Mouse (Mus musculus): Measurements from ENCODE around the gene Zfp110. TPM values are rescaled to one million over a fixed set of nuclear protein-coding genes. Genes with fewer than 3 reads are reported as not detected.
"Not testable (repeated sequence)": the region's sequence is repeated elsewhere in the genome, so short reads cannot be mapped to it uniquely, and the experiment has no call there.

The Zfp110 gene
- total and polyA plus RNA-seq, 2 experiments, result 9.7 to 25.0 TPM

GRCm38 (mm10) chr7:12835779-12836178, 1.2 kb downstream of the Zfp110 start:
- Histone ChIP-seq H3K27ac (replicated peaks; ENCODE audit: insufficient read depth, low read depth, low read length) (peak overlapping the region; percentile 94), H3K4me3 (ENCODE audit: insufficient read depth, low read depth, low read length) (peak overlapping the region; percentile 73), H3K9ac (ENCODE audit: low read depth, low read length) (peak overlapping the region; percentile 88; the same call in 1 of the 2 replicates), H3K4me1 (ENCODE audit: control insufficient read depth, insufficient read depth, low read length) (peaks cover 2% of the 10 kb centered on the region; the same call in 1 of the 2 replicates), H3K27me3 (ENCODE audit: control insufficient read depth, insufficient read depth, low read length) (no peaks in the 10 kb centered on the region), H3K79me2 (ENCODE audit: control insufficient read depth, insufficient read depth, low read length) (peaks cover 4% of the 10 kb centered on the region; the same call in 1 of the 2 replicates), H3K36me3 (ENCODE audit: control insufficient read depth, insufficient read depth, low read length) (peaks cover 42% of the 10 kb centered on the region)
- WGBS, result 80% methylated on average over 4 of the region's 4 CpGs
- TF ChIP-seq CTCF (IDR thresholded peaks at IDR 0.05; ENCODE audit: low read depth, low read length) (no peak), POLR2A (IDR thresholded peaks at IDR 0.05; ENCODE audit: extremely low read depth, insufficient read depth, low read length) (no peak)
- no peak for DNase-seq (ENCODE audit: extremely low read depth, low read depth, low spot score)

GRCm38 (mm10) chr7:12874301-12874700, 39.7 kb downstream of the Zfp110 start:
- Histone ChIP-seq H3K4me3 (ENCODE audit: insufficient read depth, low read depth, low read length) (no peak overlapping the region), H3K9ac (ENCODE audit: low read depth, low read length) (no peak overlapping the region), H3K36me3 (ENCODE audit: control insufficient read depth, insufficient read depth, low read length) (no peaks in the 10 kb centered on the region), H3K27ac (replicated peaks; ENCODE audit: insufficient read depth, low read depth, low read length) (no peak overlapping the region), H3K79me2 (ENCODE audit: control insufficient read depth, insufficient read depth, low read length) (no peaks in the 10 kb centered on the region), H3K4me1 (ENCODE audit: control insufficient read depth, insufficient read depth, low read length) (no peaks in the 10 kb centered on the region), H3K27me3 (ENCODE audit: control insufficient read depth, insufficient read depth, low read length) (no peaks in the 10 kb centered on the region)
- 9% methylated on average over 3 of the region's 3 CpGs for whole genome bisulfite sequencing
- TF ChIP-seq CTCF (IDR thresholded peaks at IDR 0.05; ENCODE audit: low read depth, low read length), result no peak
- TF ChIP-seq POLR2A (IDR thresholded peaks at IDR 0.05; ENCODE audit: extremely low read depth, insufficient read depth, low read length), result no peak
- peak; percentile 58 for DNase-seq (ENCODE audit: extremely low read depth, low read depth, low spot score)

GRCm38 (mm10) chr7:12880036-12880435, 45.5 kb downstream of the Zfp110 start:
- Histone ChIP-seq H3K9ac (ENCODE audit: low read depth, low read length) (no peak overlapping the region), H3K27ac (replicated peaks; ENCODE audit: insufficient read depth, low read depth, low read length) (no peak overlapping the region), H3K79me2 (ENCODE audit: control insufficient read depth, insufficient read depth, low read length) (no peaks in the 10 kb centered on the region), H3K4me3 (ENCODE audit: insufficient read depth, low read depth, low read length) (no peak overlapping the region), H3K36me3 (ENCODE audit: control insufficient read depth, insufficient read depth, low read length) (peaks cover under 1% of the 10 kb centered on the region; the same call in 1 of the 2 replicates), H3K27me3 (ENCODE audit: control insufficient read depth, insufficient read depth, low read length) (no peaks in the 10 kb centered on the region), H3K4me1 (ENCODE audit: control insufficient read depth, insufficient read depth, low read length) (peaks cover 4% of the 10 kb centered on the region)
- DNase-seq (ENCODE audit: extremely low read depth, low read depth, low spot score), result no peak
- TF ChIP-seq CTCF (IDR thresholded peaks at IDR 0.05; ENCODE audit: low read depth, low read length), result no peak
- no peak for TF ChIP-seq POLR2A (IDR thresholded peaks at IDR 0.05; ENCODE audit: extremely low read depth, insufficient read depth, low read length)

- WGBS, result 41% methylated on average over 8 of the region's 8 CpGs
- not testable (repeated sequence) for H3K27ac ChIP-seq (replicated peaks; ENCODE audit: insufficient read depth, low read depth, low read length); DNase-seq (ENCODE audit: extremely low read depth, low read depth, low spot score); H3K36me3 ChIP-seq (ENCODE audit: control insufficient read depth, insufficient read depth, low read length); H3K79me2 ChIP-seq (ENCODE audit: control insufficient read depth, insufficient read depth, low read length); H3K4me1 ChIP-seq (ENCODE audit: control insufficient read depth, insufficient read depth, low read length); H3K9ac ChIP-seq (ENCODE audit: low read depth, low read length); H3K27me3 ChIP-seq (ENCODE audit: control insufficient read depth, insufficient read depth, low read length)
- peak overlapping the region; percentile 35; the same call in 1 of the 2 replicates for H3K4me3 ChIP-seq (ENCODE audit: insufficient read depth, low read depth, low read length)
These were observed 45.9 kb downstream of the Zfp110 start for GRCm38 (mm10) chr7:12880497-12880896.

GRCm38 (mm10) chr7:12880911-12881660, 46.5 kb downstream of the Zfp110 start, which contains the start of gene Zfp128:
TSS of gene Zfp128 (plus strand) at chr7:12881177.
- TF ChIP-seq CTCF (IDR thresholded peaks at IDR 0.05; ENCODE audit: low read depth, low read length) (peak; percentile 7; the same call in 1 of the 2 replicates), POLR2A (IDR thresholded peaks at IDR 0.05; ENCODE audit: extremely low read depth, insufficient read depth, low read length) (no peak)
- WGBS, result under 1% methylated on average over 35 of the region's 35 CpGs
- Histone ChIP-seq H3K4me1 (ENCODE audit: control insufficient read depth, insufficient read depth, low read length) (peaks cover 4% of the 10 kb centered on the region), H3K79me2 (ENCODE audit: control insufficient read depth, insufficient read depth, low read length) (no peaks in the 10 kb centered on the region), H3K27ac (replicated peaks; ENCODE audit: insufficient read depth, low read depth, low read length) (peak within 1 kb of the TSS; percentile 22), H3K4me3 (ENCODE audit: insufficient read depth, low read depth, low read length) (peak within 1 kb of the TSS; percentile 67), H3K9ac (ENCODE audit: low read depth, low read length) (peak within 1 kb of the TSS; percentile 72), H3K36me3 (ENCODE audit: control insufficient read depth, insufficient read depth, low read length) (peaks cover 8% of the 10 kb centered on the region; the same call in 1 of the 2 replicates), H3K27me3 (ENCODE audit: control insufficient read depth, insufficient read depth, low read length) (no peaks in the 10 kb centered on the region)
- peak; percentile 96 for DNase-seq (ENCODE audit: extremely low read depth, low read depth, low spot score)

Data from liver, adult 2 months (tissue).